Mouse (Mus musculus): ENCODE measurements around the gene Srsf10. TPM values are rescaled to one million over a fixed set of nuclear protein-coding genes. Genes with fewer than 3 reads are reported as not detected.
A peak's percentile ranks its signal among the peaks of the same experiment; 100 is the strongest.

The Srsf10 gene
- total RNA-seq, 2 experiments from 2014 or later = 74.3 to 80.1 TPM

DNA sequence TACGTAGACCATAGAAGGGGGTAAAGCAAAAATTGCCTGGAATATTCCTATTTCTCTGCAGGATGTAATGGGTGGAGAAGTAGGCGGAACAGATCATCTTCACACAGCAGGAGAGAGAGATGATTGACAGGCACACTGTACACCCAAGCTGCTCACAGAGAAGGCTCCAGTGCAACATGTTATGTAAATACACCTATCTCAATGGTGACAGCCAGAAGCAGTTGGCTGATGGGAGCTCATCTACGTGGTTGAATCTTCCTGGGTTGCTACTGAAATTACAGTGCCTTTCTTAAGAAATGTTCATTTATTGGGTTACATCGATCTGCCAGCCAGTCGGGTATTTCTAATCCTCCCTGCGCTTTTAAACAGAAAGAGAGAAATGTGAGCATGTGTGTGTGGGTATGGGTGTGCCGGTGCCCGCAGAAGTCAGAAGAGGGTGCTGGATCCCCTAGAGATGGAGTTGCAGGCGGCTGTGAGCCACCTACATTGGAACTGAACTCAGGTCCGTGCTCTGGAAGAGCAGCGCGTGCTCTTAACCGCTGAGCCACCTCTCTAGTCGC, 1.5 kb upstream of the Srsf10 start:
- intact Hi-C loops (cut with DNase I) = no loop called here

DNA sequence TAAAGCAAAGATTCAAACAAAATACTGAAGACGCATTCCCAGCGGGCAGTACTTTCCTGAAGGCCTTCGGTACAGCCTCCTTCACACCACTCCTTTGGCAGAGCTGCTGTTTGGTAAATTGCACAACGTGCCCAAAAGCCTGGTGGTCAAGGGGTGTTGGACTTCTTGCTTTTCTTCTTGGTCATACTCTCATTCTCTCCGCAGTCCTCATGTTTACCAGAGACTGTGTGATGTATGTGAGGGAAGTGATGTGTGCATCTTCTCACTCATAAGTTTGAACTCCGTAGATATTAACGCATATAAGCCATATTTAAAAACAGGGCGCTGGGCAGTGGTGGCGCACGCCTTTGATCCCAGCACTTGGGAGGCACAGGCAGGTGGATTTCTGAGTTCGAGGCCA, 917 bp upstream of the Srsf10 start:
- intact Hi-C loops (cut with DNase I) = no loop called here
- DNase-seq (ENCODE audit: low spot score in 2 of 2) = no peak

More for the DNA sequence above, 1.5 kb upstream of the Srsf10 start:
- peak in 1 of 2 experiments; percentile 50 for DNase-seq (ENCODE audit: low spot score in 2 of 2)

DNA sequence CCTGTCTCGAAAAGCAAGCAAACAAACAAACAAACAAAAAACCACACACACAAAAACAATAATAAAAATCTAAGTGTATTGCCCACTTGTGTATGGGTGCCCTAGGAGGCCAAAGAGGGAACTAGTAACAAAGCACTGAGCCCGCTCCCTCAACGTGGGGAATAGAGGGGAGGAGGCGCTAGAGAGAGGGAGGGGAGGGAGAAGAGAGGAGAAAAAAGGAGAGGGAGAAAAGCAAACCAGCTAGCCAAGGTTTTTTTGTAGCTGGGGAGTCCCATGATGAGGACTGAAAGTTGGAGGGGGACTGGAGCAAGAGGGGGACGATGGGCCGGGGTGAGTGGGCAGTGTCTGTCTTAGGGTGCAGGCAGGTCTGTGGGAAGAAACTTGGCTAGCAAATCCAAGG, 467 bp upstream of the Srsf10 start:
- intact Hi-C loops (cut with DNase I) = no loop called here
- no peak for DNase-seq (ENCODE audit: low spot score in 2 of 2)

DNA sequence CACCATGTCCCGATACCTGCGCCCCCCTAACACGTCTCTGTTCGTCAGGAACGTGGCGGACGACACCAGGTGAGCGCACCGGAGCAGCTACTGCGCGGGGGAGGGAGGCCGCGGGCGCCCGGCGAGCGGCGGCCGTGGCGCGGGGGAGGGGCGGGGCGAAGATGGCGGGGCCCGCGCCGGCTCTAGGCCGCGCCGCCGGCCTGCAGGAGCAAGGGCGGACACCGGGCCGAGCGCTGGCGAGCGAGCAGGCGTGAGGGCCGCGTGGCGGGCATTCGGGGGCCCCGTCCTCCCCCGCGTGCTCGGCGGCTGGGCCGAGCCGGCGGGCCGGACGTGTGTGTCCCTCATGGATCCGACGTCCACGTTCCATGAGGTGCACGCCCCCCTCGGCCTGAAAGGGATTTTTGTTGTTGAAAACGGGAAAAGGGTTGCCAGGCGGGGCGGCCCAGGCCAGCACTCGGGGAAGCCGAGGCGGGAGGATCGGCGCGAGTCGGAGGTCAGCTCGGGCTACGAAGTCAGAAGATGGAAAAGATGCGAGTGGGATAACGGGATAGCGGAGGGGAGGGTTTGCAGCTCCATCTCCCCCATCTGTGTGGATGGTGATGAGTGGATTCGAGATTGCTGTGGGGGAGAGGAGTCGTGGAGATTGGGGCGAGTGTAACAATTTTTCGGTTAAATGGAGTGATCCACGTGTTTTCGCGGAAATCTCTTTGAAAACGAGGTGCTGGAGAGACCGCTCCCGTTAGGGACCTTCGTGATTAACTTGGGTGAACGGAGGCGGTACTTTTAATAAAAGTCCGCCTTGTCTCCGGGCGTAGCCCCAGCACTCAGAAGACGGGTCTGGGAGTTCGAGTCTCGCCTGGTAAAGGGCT, 910 bp downstream of the Srsf10 start:
- DNase-seq (ENCODE audit: low spot score in 2 of 2) = peak; percentile 55 to 57
- intact Hi-C loops (cut with DNase I) = loop anchor here (1.0 kb wide), 2 partner anchors 17 to 25 kb away; partner anchors contain the start of gene Pnrc2

DNA sequence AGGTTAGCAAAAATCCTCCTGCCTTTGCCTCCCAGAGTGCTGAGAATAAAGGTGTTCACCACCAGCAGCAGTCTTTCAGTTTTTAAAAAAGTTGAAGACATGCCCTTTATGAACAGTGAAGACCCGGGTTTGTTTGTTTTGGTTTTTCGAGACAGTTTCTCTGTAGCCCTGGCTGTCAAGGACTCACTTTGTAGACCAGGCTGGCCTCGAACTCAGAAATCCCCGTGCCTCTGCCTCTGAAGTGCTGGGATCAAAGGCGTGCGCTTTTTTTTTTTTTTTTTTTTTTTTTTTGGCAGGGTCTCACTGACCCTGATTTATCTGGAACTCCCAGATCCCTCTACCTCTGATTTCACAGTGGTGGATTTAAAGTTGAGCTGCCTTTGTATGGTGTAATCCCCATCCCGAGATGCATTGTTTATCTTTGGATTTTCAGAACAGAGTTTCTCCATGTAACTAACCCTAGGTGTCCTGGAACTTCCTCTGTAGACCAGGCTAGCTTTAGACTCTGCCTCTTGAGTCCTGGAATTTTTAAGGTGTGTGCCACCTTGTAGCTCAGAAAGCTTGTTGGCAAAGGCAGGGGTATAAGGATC, 2.1 kb downstream of the Srsf10 start:
- intact Hi-C loops (cut with DNase I) = no loop called here
- DNase-seq (ENCODE audit: low spot score in 2 of 2) = no peak

DNA sequence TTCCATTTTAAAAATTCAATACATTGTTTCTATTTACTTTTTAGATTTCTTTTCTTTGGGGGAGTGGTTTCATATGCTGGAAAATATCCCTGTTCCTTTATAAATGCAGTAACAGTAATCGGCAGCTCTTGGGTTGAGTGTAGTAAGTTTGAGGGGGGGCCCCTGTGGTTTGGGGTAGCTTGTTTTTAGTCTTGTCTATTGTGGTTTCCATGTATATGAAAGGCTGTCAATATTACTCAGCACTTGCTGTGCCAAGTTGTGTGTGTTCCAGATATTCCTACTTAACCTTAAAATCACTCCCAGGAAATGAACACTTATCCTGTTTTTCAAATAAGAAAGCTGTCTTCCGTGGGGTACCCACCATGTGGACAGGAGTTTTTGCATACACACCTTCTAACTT, 13.4 kb downstream of the Srsf10 start:
- no peak for DNase-seq (ENCODE audit: low spot score in 2 of 2)
- intact Hi-C loops (cut with DNase I) = no loop called here

DNA sequence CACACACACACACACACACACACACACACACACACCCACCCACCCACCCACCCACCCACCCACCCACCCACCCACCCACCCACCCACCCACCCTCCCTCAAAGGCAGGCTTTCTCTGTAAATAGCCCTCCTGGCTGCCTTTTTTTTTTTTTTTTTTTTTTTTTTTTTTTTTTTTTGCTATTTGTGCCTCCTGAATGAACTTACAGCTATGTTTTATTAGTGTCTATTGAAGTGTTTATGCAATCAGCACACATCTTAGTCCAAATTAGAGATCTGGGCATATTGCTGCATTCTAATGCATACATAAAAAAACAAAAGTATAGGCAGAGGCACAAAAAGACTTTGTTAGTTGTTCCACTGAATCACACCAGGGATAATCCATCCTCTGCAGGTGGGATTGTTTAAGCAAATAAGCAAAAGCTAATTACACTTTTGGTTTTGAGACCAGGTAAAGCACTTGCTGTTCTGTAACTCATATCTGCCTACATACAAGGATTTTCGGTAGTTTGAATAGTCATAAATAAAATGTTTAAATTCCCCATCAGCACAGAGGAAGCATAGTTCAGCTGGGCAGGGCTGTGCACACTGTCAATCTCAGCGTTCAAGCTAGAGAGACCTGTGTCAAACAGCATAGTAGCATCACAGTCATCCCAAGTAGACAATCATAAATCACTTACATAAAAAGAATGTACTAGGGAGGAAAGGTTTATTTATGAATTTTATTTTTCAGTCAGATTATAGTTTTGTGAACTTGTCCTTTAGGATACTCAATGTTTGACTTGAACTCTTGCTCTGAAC, 14.9 kb downstream of the Srsf10 start:
- intact Hi-C loops (cut with DNase I) = no loop called here
- no peak for DNase-seq (ENCODE audit: low spot score in 2 of 2)

DNA sequence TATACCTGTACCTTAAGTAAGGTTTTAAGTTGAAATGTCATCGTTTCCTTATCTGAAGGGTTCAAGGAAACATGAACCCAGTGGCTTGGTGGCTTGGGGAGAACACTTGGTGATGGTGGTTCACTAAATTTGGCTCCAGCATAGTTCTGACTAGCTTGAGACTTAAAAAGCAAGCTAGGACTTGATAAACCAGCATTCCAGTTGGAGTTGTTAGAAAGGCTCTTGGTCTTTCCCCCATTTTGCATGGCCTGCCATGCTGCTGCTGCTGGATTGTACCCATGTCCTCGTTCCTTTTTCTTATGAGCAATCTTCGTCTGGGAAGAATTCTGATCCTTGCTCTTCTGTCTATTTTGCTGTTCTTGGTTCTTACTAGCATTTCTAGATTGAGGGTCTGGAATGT, 16.5 kb downstream of the Srsf10 start:
- DNase-seq (ENCODE audit: low spot score in 2 of 2) = no peak
- intact Hi-C loops (cut with DNase I) = loop anchor here (2.0 kb wide), 1 partner anchor 43 kb away; no protein-coding TSS in a partner anchor

DNA sequence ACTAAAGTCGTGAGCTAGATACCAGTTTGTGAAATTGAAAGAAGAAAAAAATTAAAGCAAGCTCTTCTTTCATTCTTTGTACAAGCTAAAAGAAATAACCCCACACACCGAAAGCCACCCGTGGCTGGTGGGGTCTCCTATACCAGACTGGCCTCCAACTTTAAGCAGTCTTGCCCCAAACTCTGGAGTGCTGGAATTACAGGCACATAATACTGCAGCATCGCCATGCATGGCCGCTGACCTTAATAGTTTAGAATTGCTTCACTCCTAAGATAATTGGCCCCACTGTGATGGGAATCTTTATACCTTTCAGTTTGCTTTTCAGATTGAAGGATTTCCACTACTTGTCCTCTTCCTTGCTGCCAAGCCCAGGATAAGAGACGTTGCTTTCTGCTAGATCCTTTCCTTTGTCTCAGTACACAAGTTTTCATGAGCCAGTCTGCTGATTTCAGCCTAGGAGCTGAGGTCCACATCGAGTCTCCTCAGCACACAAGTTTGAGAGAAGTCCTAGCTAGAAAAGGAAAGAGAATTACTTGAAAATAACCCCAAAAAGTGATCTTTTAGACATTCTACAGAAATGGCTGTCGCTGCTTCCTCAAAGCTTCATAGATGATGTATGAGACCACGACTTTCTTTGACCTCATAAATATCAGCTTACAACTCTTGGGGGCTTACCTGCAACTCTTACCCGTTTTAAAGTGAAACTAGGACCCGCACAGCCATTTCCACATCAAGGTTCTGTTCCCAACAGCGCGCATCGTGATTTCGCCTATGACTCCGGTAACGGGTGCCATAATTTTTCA, 17.2 kb downstream of the Srsf10 start:
- no peak for DNase-seq (ENCODE audit: low spot score in 2 of 2)
- intact Hi-C loops (cut with DNase I) = loop anchor here (1.0 to 2.0 kb wide), 2 partner anchors 16 to 44 kb away; no protein-coding TSS in a partner anchor

DNA sequence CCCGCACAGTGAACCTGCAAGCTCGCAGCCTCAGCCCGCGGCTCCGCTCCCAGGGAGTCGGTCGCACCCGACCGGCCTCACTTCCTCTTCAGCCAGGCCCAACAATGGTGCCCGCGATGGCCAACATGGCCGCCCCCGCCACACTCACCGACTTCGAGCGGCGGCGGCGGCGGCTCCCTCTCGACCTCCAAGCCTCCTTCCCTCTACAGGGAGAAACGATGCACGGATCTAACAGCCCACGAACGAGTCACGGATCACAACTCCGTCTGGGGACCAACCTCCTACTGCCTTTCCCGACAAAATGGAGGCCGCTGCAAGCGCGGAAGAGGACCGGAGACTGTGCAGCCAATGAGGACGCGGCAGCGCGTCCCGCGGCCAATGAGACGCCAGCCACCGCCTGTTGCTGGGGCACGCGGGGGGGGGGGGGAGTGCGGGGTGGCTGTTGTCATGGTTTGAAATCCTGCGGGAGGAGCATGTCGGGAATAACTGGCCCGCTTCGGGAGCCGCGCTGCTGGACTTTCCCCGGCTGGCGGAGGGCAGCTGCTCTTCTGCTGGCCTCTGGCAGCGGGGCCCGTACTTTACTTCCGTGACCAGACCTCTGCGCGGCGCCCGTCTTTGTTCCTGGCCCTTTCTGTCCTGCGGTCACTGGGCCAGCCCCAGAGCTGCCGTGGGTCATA, 18.1 kb downstream of the Srsf10 start, which contains the start of gene Pnrc2:
TSS of gene Pnrc2 (minus strand) at position 325 of the 677 bp plus-strand sequence.
- DNase-seq (ENCODE audit: low spot score in 2 of 2) = peak; percentile 93 to 96
- intact Hi-C loops (cut with DNase I) = loop anchor here (1.0 to 2.0 kb wide), 2 partner anchors 17 to 45 kb away; no protein-coding TSS in a partner anchor

DNA sequence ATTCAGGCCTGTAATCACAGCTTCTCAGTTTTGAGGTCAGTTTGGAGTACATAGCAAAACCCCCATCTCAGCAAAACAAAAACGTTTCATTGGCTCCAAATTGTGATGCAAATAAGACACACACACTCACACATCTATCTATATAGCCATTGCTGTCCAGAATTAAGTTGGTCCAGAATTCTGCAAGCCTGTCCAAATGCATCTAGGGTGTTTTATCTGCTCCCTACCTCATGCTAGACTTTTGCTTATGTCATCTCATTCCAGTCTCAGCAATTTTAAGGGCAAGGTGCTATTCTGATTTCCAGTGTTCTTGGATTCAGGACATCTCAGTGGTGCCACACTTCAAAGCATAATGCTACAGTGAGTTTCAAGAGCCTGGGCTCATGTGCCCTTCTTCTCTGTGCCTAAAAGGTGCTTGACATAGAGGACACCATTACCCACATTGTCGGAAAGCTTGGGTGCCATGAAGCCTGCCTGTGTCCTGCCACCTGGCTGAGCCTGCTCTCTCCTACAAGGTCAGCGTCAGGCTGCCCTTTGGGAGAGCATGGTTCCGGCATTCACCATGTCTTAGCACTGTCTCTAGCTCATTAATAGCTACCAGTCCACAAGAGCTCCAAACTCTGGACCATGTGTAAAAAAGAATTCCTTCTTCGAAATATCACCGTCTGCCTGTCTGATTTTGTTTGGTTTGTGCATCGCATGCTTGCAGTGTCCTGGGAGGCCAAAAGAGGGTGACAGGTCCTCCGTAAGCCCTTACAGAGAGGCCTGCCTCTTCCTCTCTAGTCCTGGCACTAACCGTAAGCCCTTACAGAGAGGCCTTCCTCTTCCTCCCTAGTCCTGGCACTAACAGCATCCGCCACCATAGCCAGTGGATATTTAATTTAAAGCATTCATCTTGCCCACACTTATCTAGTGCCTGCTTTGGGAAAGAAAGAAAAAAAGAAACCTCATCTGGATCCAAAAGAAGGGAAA, 19.3 kb downstream of the Srsf10 start:
- no peak for DNase-seq (ENCODE audit: low spot score in 2 of 2)
- intact Hi-C loops (cut with DNase I) = no loop called here

DNA sequence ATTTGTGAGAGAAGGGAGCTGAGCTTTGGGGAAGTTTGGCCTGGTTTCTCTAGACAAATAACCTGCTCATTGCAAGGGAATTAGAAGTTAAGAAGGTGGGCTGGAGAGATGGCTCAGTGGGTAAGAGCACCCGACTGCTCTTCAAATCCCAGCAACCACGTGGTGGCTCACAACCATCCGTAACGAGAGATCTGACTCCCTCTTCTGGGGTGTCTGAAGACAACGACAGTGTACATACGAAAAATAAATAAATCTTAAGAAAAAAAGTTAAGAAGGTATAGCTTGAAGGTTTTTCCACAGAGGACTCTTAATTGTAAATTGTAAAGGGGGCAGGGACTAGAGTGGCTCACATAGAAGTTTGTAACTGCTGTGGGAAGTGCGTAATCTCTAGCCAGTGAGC, 20.0 kb downstream of the Srsf10 start:
- peak in 1 of 2 experiments; percentile 31 for DNase-seq (ENCODE audit: low spot score in 2 of 2)
- intact Hi-C loops (cut with DNase I) = no loop called here

DNA sequence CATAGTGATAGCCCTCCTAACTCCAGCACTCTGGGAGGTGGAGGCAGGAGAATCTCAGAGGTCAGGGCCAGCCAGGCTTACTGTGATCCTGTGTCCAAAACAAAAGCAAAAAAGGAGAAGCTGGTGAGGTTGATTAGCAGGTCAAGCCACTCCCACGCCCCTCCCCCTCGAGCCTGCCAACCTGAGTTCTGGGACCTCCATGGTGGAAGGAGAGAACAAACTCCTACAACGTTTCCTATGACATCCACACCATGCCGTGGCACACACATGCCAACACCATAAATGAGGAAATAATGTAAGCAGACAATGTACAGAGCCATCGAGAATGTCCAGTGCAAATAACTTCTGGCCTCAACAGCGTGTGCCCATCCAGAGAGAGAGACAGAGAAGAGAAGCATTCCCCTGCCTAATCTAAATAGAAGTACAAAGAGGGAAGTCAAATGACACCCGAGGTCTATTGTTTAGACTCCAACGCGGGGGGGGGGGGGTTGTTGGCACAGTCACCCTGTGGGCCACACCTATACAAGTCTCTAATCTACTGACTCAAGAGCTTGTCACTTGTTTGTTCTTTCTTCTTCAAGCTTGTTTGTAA, 20.5 kb downstream of the Srsf10 start:
- intact Hi-C loops (cut with DNase I) = no loop called here
- no peak for DNase-seq (ENCODE audit: low spot score in 2 of 2)

DNA sequence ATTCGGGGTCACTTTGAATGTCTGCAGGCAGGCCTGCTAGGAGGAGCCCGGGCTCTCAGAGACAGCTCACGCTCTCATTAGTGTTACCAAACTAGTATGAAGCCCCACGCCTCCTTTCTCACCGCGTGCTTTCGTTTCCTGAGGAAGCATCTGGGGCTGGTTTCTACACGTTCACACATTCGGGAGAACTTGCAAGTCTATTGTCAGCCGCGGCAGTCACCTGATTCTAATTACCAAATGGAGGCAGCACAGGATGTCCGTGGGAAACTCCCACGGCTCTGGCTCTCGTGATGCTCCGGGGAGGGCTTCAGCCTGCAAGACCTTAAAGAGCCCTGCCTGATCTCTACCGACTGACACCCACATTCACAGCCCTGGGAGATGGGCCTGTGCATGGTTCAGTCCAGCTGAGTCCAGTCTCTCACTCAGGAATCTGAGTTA, 21.1 kb downstream of the Srsf10 start:
- intact Hi-C loops (cut with DNase I) = loop anchor here (1.0 kb wide), 1 partner anchor 75 kb away; no protein-coding TSS in a partner anchor

DNA sequence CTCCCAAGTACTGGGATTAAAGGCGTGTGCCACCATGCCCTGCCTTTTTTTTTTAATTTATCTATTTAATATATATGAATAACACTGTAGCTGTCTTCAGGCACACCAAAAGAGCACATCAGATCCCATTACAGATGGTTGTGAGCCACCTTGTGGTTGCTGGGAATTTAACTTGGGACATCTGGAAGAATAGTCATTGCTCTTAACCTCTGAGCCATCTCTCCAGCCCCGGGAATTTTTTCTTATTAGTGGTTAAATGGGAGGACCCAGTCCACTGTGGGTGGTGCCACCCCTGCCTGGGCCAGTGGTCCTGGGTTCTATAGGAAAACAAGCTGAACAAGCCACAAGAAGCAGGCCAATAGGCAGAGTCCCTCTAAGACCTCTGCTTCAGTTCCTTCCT, 22.2 kb downstream of the Srsf10 start:
- intact Hi-C loops (cut with DNase I) = loop anchor here (1.0 kb wide), 1 partner anchor 76 kb away; no protein-coding TSS in a partner anchor
- peak in 1 of 2 experiments; percentile 44 for DNase-seq (ENCODE audit: low spot score in 2 of 2)

More for the DNA sequence above, 21.1 kb downstream of the Srsf10 start:
- peak; percentile 81 to 94 for DNase-seq (ENCODE audit: low spot score in 2 of 2)

DNA sequence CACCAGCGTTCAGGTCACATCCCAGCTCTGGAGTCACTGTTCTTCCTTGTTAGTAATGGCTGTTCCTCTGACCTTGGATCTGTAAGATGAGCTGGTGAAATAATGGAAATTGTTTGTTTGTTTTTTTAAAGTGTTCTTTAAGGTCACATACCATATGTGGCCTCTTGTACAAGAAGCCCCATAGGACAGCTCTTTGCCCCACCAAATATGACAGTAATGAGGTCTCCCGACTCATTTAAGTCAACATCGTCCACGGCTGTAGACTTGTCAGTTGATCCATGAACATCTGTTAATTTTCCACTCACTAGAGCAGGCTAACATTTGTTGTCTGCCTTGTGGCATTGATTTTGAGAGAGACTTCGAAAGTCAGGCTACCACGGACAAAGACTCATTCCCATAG, 23.5 kb downstream of the Srsf10 start:
- no peak for DNase-seq (ENCODE audit: low spot score in 2 of 2)
- intact Hi-C loops (cut with DNase I) = no loop called here

DNA sequence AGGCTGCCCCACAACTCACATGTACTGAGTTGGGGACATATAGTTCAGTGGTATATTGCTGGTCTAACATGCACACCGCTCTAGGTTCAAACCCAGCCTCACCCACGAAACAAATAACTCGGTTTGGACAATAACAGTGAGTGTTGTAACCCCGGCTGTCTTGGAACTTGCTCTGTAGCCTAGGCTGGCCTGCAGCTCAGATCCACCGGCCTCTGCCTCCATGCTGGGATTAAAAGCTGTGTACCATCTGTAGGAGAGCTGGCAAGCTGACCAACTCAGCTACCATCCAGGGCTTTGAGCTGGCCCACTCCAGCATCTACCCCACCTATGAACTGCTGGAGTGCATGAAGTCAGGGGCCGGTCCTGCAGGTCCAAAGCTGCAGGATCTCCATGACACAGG, 24.5 kb downstream of the Srsf10 start:
- no peak for DNase-seq (ENCODE audit: low spot score in 2 of 2)
- intact Hi-C loops (cut with DNase I) = no loop called here
